Mouse (Mus musculus) testis, postnatal 14 days (tissue): Measurements from ENCODE around the gene Olfr1130.
"Not testable (repeated sequence)": the region's sequence is repeated elsewhere in the genome, so short reads cannot be mapped to it uniquely, and the experiment has no call there.

Experiments used
- DNase-seq: peaks from one replicate; pipeline ENCODE4 v3.0.0; 2021; ENCODE audit warnings: low spot score

Olfr1130 gene

DNA sequence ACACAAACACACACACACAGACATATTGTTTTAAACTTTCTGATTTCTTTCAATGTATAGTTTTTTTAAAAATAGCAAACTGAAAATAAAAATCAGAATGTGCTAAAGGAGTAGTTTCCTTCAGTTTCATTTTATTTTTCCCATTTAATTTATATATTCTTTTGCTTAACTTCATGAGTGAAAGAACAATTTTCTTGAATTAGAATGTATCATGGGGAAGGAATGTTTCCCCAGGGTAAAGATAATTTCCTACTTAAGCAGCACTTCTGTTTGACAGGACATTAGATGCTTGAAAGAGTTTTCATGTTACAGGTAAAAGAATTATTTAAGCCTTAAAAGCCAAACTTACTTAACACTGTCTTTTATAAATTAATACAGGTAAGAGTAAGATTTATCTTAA lies at the start of gene Olfr1130:
TSS of gene Olfr1130 (plus strand) at position 301 of the 400 bp plus-strand sequence.
- not testable (repeated sequence) for DNase-seq

DNA sequence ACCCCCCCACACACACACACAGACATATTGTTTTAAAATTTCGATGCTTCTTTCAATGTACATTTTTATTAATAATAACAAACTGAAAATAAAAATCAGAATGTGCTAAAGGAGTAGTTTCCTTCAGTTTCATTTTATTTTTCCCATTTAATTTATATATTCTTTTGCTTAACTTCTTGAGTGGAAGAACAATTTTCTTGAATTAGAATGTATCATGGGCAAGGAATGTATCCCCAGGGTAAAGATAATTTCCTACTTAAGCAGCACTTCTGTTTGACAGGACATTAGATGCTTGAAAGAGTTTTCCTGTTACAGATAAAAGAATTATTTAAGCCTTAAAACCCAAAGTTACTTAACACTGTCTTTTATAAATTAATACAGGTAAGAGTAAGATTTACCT lies 32.4 kb upstream of the Olfr1130 start, which contains the start of gene Olfr1129:
TSS of gene Olfr1129 (plus strand) at position 301 of the 400 bp plus-strand sequence.
- not testable (repeated sequence) for DNase-seq

DNA sequence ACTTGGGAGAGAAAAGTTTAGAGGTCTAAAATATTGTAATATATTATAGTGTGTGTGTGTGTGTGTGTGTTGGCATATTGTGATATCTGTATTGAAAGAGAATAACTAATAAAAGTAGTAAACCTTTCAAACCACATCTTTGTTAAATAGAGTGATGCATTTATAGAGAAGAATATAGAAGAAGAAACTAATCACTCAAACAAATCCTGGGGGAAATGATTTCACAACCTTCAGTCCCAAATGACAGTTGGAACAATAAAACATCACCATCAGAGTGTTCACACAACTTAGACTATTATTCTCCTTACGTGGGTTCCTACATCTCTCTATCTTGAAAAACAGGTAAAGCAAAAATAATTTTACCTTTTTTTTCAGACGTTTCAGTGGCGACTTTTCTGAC lies 20.8 kb downstream of the Olfr1130 start, which contains the start of gene Olfr1131:
TSS of gene Olfr1131 (plus strand) at position 301 of the 400 bp plus-strand sequence.
- no peak for DNase-seq

DNA sequence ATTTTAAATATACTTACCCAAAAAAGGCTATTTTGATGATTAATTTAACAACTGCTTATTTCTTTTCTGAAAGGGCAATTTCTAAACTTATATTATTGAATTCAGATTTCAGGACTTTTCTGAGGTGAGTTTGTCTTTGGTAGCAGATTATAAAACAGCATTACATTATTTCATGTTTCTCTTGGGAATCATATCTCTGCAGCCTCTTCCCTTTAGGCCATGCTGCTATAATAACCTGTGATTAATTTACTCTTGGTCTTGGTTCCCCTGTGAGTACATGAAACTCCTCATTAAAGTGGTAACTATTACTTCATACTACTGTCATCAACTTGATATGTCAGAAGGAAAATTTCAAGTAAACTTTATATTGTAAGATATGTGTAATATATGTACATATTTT lies 31.4 kb downstream of the Olfr1130 start, which contains the start of gene Olfr1132:
TSS of gene Olfr1132 (minus strand) at position 101 of the 400 bp plus-strand sequence.
- no peak for DNase-seq

DNA sequence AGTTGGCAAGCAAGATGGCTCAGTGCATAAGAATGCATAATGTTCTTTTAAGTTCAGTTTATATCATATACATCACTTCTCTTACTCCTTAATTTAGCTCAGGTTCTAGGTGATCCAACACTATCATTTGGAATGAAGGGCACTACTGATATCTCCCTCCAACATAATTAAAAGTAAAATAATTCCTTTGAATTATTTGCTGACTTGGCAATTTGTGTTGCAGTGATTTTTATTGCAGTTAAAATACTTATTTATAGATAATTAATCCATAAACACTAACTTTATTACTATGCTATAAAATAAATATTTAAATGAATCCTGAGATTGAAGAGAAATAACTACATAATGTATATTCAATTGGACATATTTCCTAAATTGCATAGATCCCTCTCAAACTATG lies 36.4 kb downstream of the Olfr1130 start:
- DNase-seq: no peak

DNA sequence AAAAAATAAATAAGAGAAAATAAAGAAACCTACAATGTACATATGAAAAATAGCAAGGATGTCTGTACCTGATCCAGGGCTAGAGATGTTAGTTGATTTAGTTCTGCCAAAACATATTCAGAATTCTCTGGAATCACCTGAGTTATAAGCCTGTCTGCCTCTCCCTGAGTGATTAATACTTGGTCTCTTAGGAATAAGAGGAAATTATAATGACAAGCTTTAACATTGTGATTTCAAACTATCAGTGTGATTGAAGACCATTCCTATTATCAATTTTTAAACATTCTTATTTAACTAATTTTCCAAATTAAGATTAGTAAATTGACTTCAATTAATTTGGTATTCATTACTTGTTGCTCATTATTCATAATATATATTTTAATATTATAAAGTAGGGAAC lies 41.3 kb downstream of the Olfr1130 start, which contains the start of gene Olfr1133:
TSS of gene Olfr1133 (minus strand) at position 101 of the 400 bp plus-strand sequence.
- no peak for DNase-seq

DNA sequence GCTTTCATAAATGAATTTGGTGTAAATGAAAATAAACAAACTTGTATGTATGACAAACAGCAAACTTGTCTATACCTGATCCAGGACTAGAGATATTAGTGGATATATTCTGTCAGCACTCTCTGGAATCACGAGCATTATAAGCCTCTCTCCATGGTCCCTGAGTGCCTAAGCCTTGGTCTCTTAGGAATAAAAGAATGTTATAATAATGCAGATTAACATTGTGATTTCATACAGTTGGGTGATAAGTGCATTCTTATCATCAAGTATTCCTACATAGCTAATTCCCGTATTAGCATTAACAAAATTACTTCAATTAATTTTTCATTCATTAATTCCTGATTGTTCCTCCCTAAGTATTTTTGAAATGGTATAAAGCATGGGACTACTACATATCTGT lies 52.3 kb downstream of the Olfr1130 start, which contains the start of gene Olfr1134:
TSS of gene Olfr1134 (minus strand) at position 101 of the 400 bp plus-strand sequence.
- no peak for DNase-seq
